ENCODE assay signal across 13 mouse cellular contexts in the genomic region with DNA sequence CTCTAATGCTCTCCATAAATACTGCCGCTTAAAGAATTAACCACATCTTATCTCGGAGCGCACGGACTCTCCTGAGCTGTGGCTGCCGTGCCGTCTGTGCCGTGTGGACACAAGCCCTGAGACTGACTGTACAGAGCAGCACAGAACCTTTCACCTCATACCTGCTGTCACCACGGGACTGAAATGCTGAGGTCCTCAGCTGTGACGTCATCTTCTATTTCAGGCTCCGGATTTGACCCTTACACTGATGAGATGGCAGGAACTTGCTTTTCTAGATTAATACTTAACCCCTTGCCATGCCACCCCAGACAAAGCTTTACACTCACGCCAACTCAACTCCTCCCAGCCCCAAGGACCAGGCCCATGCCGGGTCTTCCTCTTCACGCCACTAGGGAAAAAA. TPM values are rescaled to one million over a fixed set of nuclear protein-coding genes. Genes with fewer than 3 reads are reported as not detected.
DNase-seq lines count a peak whose midpoint lies in the region; ATAC-seq lines count a peak whose summit lies in the region.
"Had no signal": no experiment of that assay in that cellular context is flagged by ENCODE, and none has a peak within 500 bp of the region (broad histone marks: within the 10 kb centered on the region; RNA-seq: fewer than 3 reads in every experiment).

No protein-coding gene starts in this region.

- peak overlapping the region; percentile 21 for H3K4me3 ChIP-seq in heart, embryonic 12.5 days
- H3K4me3 ChIP-seq in hindbrain, embryonic 13.5 days = no peak overlapping the region
- H3K4me3 ChIP-seq: hindbrain, embryonic 12.5 days; megakaryocyte, embryonic 14.5 days; neural tube, embryonic 13.5 days had no signal

- H3K4me1 ChIP-seq in heart, embryonic 12.5 days (replicated peaks) = peaks cover 18% of the 10 kb centered on the region
- H3K4me1 ChIP-seq in hindbrain, embryonic 13.5 days (replicated peaks) = no peaks in the 10 kb centered on the region
- H3K4me1 ChIP-seq: hindbrain, embryonic 12.5 days; neural tube, embryonic 13.5 days had no signal

- DNase-seq in heart, adult 18-20 months = peak; percentile 42 to 52
- DNase-seq in heart, postnatal 25 days (ENCODE audit: low spot score) = no peak
- peak; percentile 94 for DNase-seq in kidney, adult 9 months
- peak; percentile 70 for DNase-seq in retina, postnatal 1 day
- no peak for DNase-seq in right cerebral cortex, postnatal 36 days (ENCODE audit: low spot score in 2 of 2)
- no peak for DNase-seq in left cerebral cortex, postnatal 36 days (ENCODE audit: low spot score in 2 of 2)
- DNase-seq: cerebellum, adult 9-11 months had no signal

- no peak overlapping the region for H3K27ac ChIP-seq in heart, embryonic 12.5 days (ENCODE audit: poor library complexity, severe bottlenecking)
- H3K27ac ChIP-seq in hindbrain, embryonic 13.5 days = no peak overlapping the region
- H3K27ac ChIP-seq: hindbrain, embryonic 12.5 days; neural tube, embryonic 13.5 days had no signal

- peak overlapping the region; percentile 60 for H3K4me2 ChIP-seq in heart, embryonic 12.5 days
- no peak overlapping the region for H3K4me2 ChIP-seq in hindbrain, embryonic 13.5 days
- H3K4me2 ChIP-seq: hindbrain, embryonic 12.5 days; neural tube, embryonic 13.5 days had no signal

- H3K36me3 ChIP-seq in heart, embryonic 12.5 days = no peaks in the 10 kb centered on the region
- no peaks in the 10 kb centered on the region for H3K36me3 ChIP-seq in hindbrain, embryonic 13.5 days
- H3K36me3 ChIP-seq: hindbrain, embryonic 12.5 days; neural tube, embryonic 13.5 days had no signal

- WGBS in heart, embryonic 12.5 days = 37% methylated on average over 13 of the region's 13 CpGs
- WGBS in hindbrain, embryonic 13.5 days = 89% methylated on average over 13 of the region's 13 CpGs

- H3K27me3 ChIP-seq in heart, embryonic 12.5 days (replicated peaks) = no peaks in the 10 kb centered on the region
- no peaks in the 10 kb centered on the region for H3K27me3 ChIP-seq in hindbrain, embryonic 13.5 days
- H3K27me3 ChIP-seq: hindbrain, embryonic 12.5 days; neural tube, embryonic 13.5 days; Patski had no signal

- H3K9me3 ChIP-seq in heart, embryonic 12.5 days (replicated peaks) = no peaks in the 10 kb centered on the region
- H3K9me3 ChIP-seq in hindbrain, embryonic 13.5 days = no peaks in the 10 kb centered on the region
- H3K9me3 ChIP-seq: hindbrain, embryonic 12.5 days; megakaryocyte, embryonic 14.5 days; neural tube, embryonic 13.5 days had no signal

- peak; percentile 55 for ATAC-seq in heart, embryonic 12.5 days (ENCODE audit: insufficient number of reproducible peaks, low FRiP score)
- no peak for ATAC-seq in hindbrain, embryonic 13.5 days (ENCODE audit: low FRiP score)

- no peak overlapping the region for H3K9ac ChIP-seq in heart, embryonic 12.5 days
- H3K9ac ChIP-seq in hindbrain, embryonic 13.5 days = no peak overlapping the region
- H3K9ac ChIP-seq: hindbrain, embryonic 12.5 days; neural tube, embryonic 13.5 days had no signal

- intact Hi-C loops in heart, postnatal 25 days (cut with DNase I) = no loop called here
- intact Hi-C loops in left cerebral cortex, postnatal 36 days (cut with DNase I) = no loop called here

RNA-seq across cellular contexts. Expression of a gene that starts 10.1 kb away (rescaled TPM):
- 10 to 100 TPM; 50.3 to 57.4 TPM for total RNA-seq in heart, adult 18-20 months (2021)
- 10 to 100 TPM; 52.2 to 54.5 TPM for total RNA-seq in heart, postnatal 25 days (2021)
- 20.7 and 22.2 TPM in 2 replicates for polyA plus RNA-seq in heart, embryonic 12.5 days (2016; fragmentation: Nextera tagmentation; extraction: Ambion mirVana)
- polyA plus RNA-seq in hindbrain, embryonic 13.5 days (2015; fragmentation: Nextera tagmentation; extraction: Ambion mirVana) = 11.0 and 13.6 TPM in 2 replicates
- 10 to 100 TPM; 28.8 to 32.0 TPM for total RNA-seq in left cerebral cortex, postnatal 36 days (2021)

RNA-seq across cellular contexts. Expression of a gene that starts 35.9 kb away (rescaled TPM):
- 10 to 100 TPM; 22.5 to 27.1 TPM for total RNA-seq in heart, adult 18-20 months (2021)
- 10 to 100 TPM; 20.5 to 26.0 TPM for total RNA-seq in heart, postnatal 25 days (2021)
- polyA plus RNA-seq in heart, embryonic 12.5 days (2016; fragmentation: Nextera tagmentation; extraction: Ambion mirVana) = 30.0 and 32.8 TPM in 2 replicates
- 62.9 and 64.0 TPM in 2 replicates for polyA plus RNA-seq in hindbrain, embryonic 13.5 days (2015; fragmentation: Nextera tagmentation; extraction: Ambion mirVana)
- 10 to 100 TPM; 40.5 to 42.1 TPM for total RNA-seq in left cerebral cortex, postnatal 36 days (2021)

Comparison
In these comparisons a context has a peak if more than half of its experiments do, and no peak if none do; other contexts are left out.
1. DNase-seq: peak in heart, adult 18-20 months (2 of 2), kidney, adult 9 months (single experiment) and retina, postnatal 1 day (single experiment); none in heart, postnatal 25 days (single experiment), right cerebral cortex, postnatal 36 days (0 of 2) and left cerebral cortex, postnatal 36 days (0 of 2).